15 mouse cellular contexts compared by ENCODE assay signal in genomic region chr5:143943231-143944125, GRCm38 (mm10). TPM values are rescaled to one million over a fixed set of nuclear protein-coding genes. Genes with fewer than 3 reads are reported as not detected.
DNase-seq lines count a peak whose midpoint lies in the region; ATAC-seq and TF ChIP-seq lines count a peak whose summit lies in the region.
"Had no signal": no experiment of that assay in that cellular context is flagged by ENCODE, and none has a peak within 500 bp of the region (broad histone marks: within the 10 kb centered on the region; RNA-seq: fewer than 3 reads in every experiment).

No protein-coding gene starts in this region.

- no peak for TF ChIP-seq POLR2A in heart, adult 2 months (IDR thresholded peaks at IDR 0.05; ENCODE audit: insufficient read depth, low read depth, low read length)

- peak; percentile 41 for DNase-seq in heart, postnatal 0 days (ENCODE audit: low spot score)
- no peak for DNase-seq in heart, adult 2 months
- peak; percentile 87 to 93 for DNase-seq in layer of hippocampus, adult 18-20 months (ENCODE audit: low spot score in 2 of 2)
- peak; percentile 45 to 88 for DNase-seq in left cerebral cortex, postnatal 10 days (ENCODE audit: extremely low spot score in 1 of 2, low spot score in 2 of 2)
- no peak for DNase-seq in adrenal gland, adult 2 months
- DNase-seq in adrenal gland, postnatal 4 days (ENCODE audit: low spot score in 2 of 2), result no peak
- no peak for DNase-seq in midbrain, embryonic 11.5 days (ENCODE audit: low spot score, missing footprints)
- DNase-seq: cerebellum, adult 2 months; gastrocnemius, postnatal 10 days; kidney, postnatal 4 days had no signal

- no peak overlapping the region for H3K4me3 ChIP-seq in heart, postnatal 0 days (ENCODE audit: low read depth, low read length)
- H3K4me3 ChIP-seq in heart, adult 2 months, result no peak overlapping the region
- no peak overlapping the region for H3K4me3 ChIP-seq in midbrain, embryonic 11.5 days (ENCODE audit: low read depth, low read length)
- H3K4me3 ChIP-seq: embryonic facial prominence, embryonic 12.5 days; liver, embryonic 15.5 days had no signal

- no peak overlapping the region for H3K27ac ChIP-seq in heart, postnatal 0 days (ENCODE audit: low read depth)
- H3K27ac ChIP-seq in heart, adult 2 months, result no peak overlapping the region
- H3K27ac ChIP-seq in midbrain, embryonic 11.5 days (ENCODE audit: low read depth, low read length), result no peak overlapping the region
- H3K27ac ChIP-seq: embryonic facial prominence, embryonic 12.5 days; liver, embryonic 15.5 days; stomach, postnatal 0 days had no signal

- no peak overlapping the region for H3K4me2 ChIP-seq in heart, postnatal 0 days (ENCODE audit: low read depth, low read length)
- H3K4me2 ChIP-seq in midbrain, embryonic 11.5 days, result no peak overlapping the region
- H3K4me2 ChIP-seq: embryonic facial prominence, embryonic 12.5 days; liver, embryonic 15.5 days had no signal

- H3K9ac ChIP-seq in heart, postnatal 0 days (replicated peaks; ENCODE audit: low read depth, low read length), result no peak overlapping the region
- H3K9ac ChIP-seq in heart, adult 2 months (ENCODE audit: low read depth, low read length), result no peak overlapping the region
- H3K9ac ChIP-seq in midbrain, embryonic 11.5 days (ENCODE audit: low read length), result no peak overlapping the region
- H3K9ac ChIP-seq: embryonic facial prominence, embryonic 12.5 days; liver, embryonic 15.5 days had no signal

- H3K4me1 ChIP-seq in heart, postnatal 0 days (ENCODE audit: control insufficient read depth, insufficient read depth), result no peaks in the 10 kb centered on the region
- no peaks in the 10 kb centered on the region for H3K4me1 ChIP-seq in heart, adult 2 months (ENCODE audit: control insufficient read depth, insufficient read depth, low read length)
- H3K4me1 ChIP-seq in midbrain, embryonic 11.5 days (ENCODE audit: control insufficient read depth, insufficient read depth, low read length), result no peaks in the 10 kb centered on the region
- H3K4me1 ChIP-seq: embryonic facial prominence, embryonic 12.5 days; liver, embryonic 15.5 days had no signal

- 0 out of 2 replicates have a peak, but pooled peaks cover 4% of the 10 kb centered on the region for H3K9me3 ChIP-seq in heart, postnatal 0 days (replicated peaks; ENCODE audit: control insufficient read depth, low read length)
- H3K9me3 ChIP-seq in midbrain, embryonic 11.5 days (ENCODE audit: control insufficient read depth, low read length), result no peaks in the 10 kb centered on the region
- H3K9me3 ChIP-seq: embryonic facial prominence, embryonic 12.5 days; liver, embryonic 15.5 days had no signal

- H3K79me2 ChIP-seq in heart, adult 2 months (replicated peaks; ENCODE audit: control insufficient read depth, insufficient read depth, low read length), result no peaks in the 10 kb centered on the region

- no peak for TF ChIP-seq CTCF in heart, postnatal 0 days (IDR thresholded peaks at IDR 0.05; ENCODE audit: low read depth)
- no peak for TF ChIP-seq CTCF in heart, adult 2 months (IDR thresholded peaks at IDR 0.05)

- H3K36me3 ChIP-seq in heart, postnatal 0 days (replicated peaks; ENCODE audit: control insufficient read depth, insufficient read depth, low read length), result no peaks in the 10 kb centered on the region
- no peaks in the 10 kb centered on the region for H3K36me3 ChIP-seq in heart, adult 2 months (ENCODE audit: control insufficient read depth, insufficient read depth, low read length)
- no peaks in the 10 kb centered on the region for H3K36me3 ChIP-seq in midbrain, embryonic 11.5 days (ENCODE audit: control insufficient read depth, insufficient read depth, low read length)
- H3K36me3 ChIP-seq: embryonic facial prominence, embryonic 12.5 days; liver, embryonic 15.5 days had no signal

- H3K27me3 ChIP-seq in heart, postnatal 0 days (ENCODE audit: control insufficient read depth, insufficient read depth, low read length), result no peaks in the 10 kb centered on the region
- H3K27me3 ChIP-seq in heart, adult 2 months (ENCODE audit: control insufficient read depth, insufficient read depth, low read length), result no peaks in the 10 kb centered on the region
- no peaks in the 10 kb centered on the region for H3K27me3 ChIP-seq in midbrain, embryonic 11.5 days (ENCODE audit: control insufficient read depth, insufficient read depth, low read length)
- H3K27me3 ChIP-seq: embryonic facial prominence, embryonic 12.5 days had no signal

- intact Hi-C loops in heart, adult 2 months (cut with DNase I), result no loop called here
- intact Hi-C loops in left cerebral cortex, postnatal 10 days (cut with DNase I), result no loop called here

- WGBS in heart, postnatal 0 days, result 68% methylated on average over 14 of the region's 14 CpGs
- WGBS in heart, adult 2 months, result 73% methylated on average over 14 of the region's 14 CpGs
- 90% methylated on average over 14 of the region's 14 CpGs for WGBS in midbrain, embryonic 11.5 days

- no peak for TF ChIP-seq EP300 in heart, postnatal 0 days (IDR thresholded peaks at IDR 0.05; ENCODE audit: low read depth)
- no peak for TF ChIP-seq EP300 in heart, adult 2 months (IDR thresholded peaks at IDR 0.05; ENCODE audit: insufficient read depth, low read depth, low read length)

- no peak for ATAC-seq in heart, postnatal 0 days (ENCODE audit: insufficient read depth, low read depth)
- no peak for ATAC-seq in midbrain, embryonic 11.5 days (ENCODE audit: low FRiP score)

RNA-seq across cellular contexts. Expression of gene Rsph10b, which starts 10.6 kb away (rescaled TPM):
- 0.35 and 1.2 TPM in 2 replicates for total RNA-seq in heart, postnatal 0 days (2014; rRNA removed; ENCODE audit: low replicate concordance)
- polyA plus RNA-seq in heart, postnatal 0 days (2015; fragmentation: Nextera tagmentation; extraction: Ambion mirVana), result 0.72 and 1.6 TPM in 2 replicates
- under 1 TPM in 1 of 2 experiments, not detected in 1; 0.30 TPM for total RNA-seq in heart, adult 2 months (2021)
- polyA plus RNA-seq in heart, adult 2 months (2012; rRNA removed), result 0.47 and 0.50 TPM in 2 replicates
- 1 to 10 TPM; 2.5 to 2.8 TPM for total RNA-seq in layer of hippocampus, adult 18-20 months (2021)
- 1 to 10 TPM; 5.5 to 7.7 TPM for total RNA-seq in left cerebral cortex, postnatal 10 days (2021)
- 1 to 10 TPM; 4.3 to 7.4 TPM for total RNA-seq in adrenal gland, adult 2 months (2021)
- 0.21 and 0.31 TPM in 2 replicates for polyA plus RNA-seq in adrenal gland, adult 2 months (2012; rRNA removed)
- total RNA-seq in adrenal gland, postnatal 4 days (2021), result 1 to 10 TPM; 1.6 to 3.4 TPM
- polyA plus RNA-seq in midbrain, embryonic 11.5 days (2014; fragmentation: Nextera tagmentation; extraction: Ambion mirVana), result 0.47 and 0.56 TPM in 2 replicates

RNA-seq across cellular contexts. Expression of gene Gm42421, which starts 15.5 kb away (rescaled TPM):
- 5.8 TPM in 1 of 2 replicates, not detected in the other for total RNA-seq in heart, postnatal 0 days (2014; rRNA removed; ENCODE audit: low replicate concordance)
- polyA plus RNA-seq in heart, postnatal 0 days (2015; fragmentation: Nextera tagmentation; extraction: Ambion mirVana), result 0.29 and 0.54 TPM in 2 replicates
- total RNA-seq in heart, adult 2 months (2021), result not detected
- polyA plus RNA-seq in heart, adult 2 months (2012; rRNA removed), result 0.18 and 0.32 TPM in 2 replicates
- total RNA-seq in layer of hippocampus, adult 18-20 months (2021), result 1 to 10 TPM; 1.6 TPM
- total RNA-seq in left cerebral cortex, postnatal 10 days (2021), result 1 to 10 TPM; 1.8 to 2.2 TPM
- total RNA-seq in adrenal gland, adult 2 months (2021), result under 1 TPM in 1 of 2 experiments, not detected in 1; 0.95 TPM
- polyA plus RNA-seq in adrenal gland, adult 2 months (2012; rRNA removed), result not detected in 2 replicates
- total RNA-seq in adrenal gland, postnatal 4 days (2021), result under 1 TPM; 0.79 to 0.98 TPM
- 1.2 and 1.3 TPM in 2 replicates for polyA plus RNA-seq in midbrain, embryonic 11.5 days (2014; fragmentation: Nextera tagmentation; extraction: Ambion mirVana)
- polyA plus RNA-seq: heart, embryonic 16.5 days; stomach, postnatal 0 days had no signal

RNA-seq across cellular contexts. Expression of gene Pms2, which starts 33.7 kb away (rescaled TPM):
- 6.8 and 10.5 TPM in 2 replicates for total RNA-seq in heart, postnatal 0 days (2014; rRNA removed; ENCODE audit: low replicate concordance)
- 7.5 and 8.0 TPM in 2 replicates for polyA plus RNA-seq in heart, postnatal 0 days (2015; fragmentation: Nextera tagmentation; extraction: Ambion mirVana)
- total RNA-seq in heart, adult 2 months (2021), result 1 to 10 TPM; 3.3 to 3.5 TPM
- 1.5 and 3.9 TPM in 2 replicates for polyA plus RNA-seq in heart, adult 2 months (2012; rRNA removed)
- 10 to 100 TPM; 13.5 to 14.0 TPM for total RNA-seq in layer of hippocampus, adult 18-20 months (2021)
- total RNA-seq in left cerebral cortex, postnatal 10 days (2021), result 10 to 100 TPM; 20.5 to 21.0 TPM
- 1 to 10 TPM; 7.1 to 7.9 TPM for total RNA-seq in adrenal gland, adult 2 months (2021)
- 0.70 and 0.73 TPM in 2 replicates for polyA plus RNA-seq in adrenal gland, adult 2 months (2012; rRNA removed)
- 10 to 100 TPM; 21.3 to 21.8 TPM for total RNA-seq in adrenal gland, postnatal 4 days (2021)
- 35.6 and 37.1 TPM in 2 replicates for polyA plus RNA-seq in midbrain, embryonic 11.5 days (2014; fragmentation: Nextera tagmentation; extraction: Ambion mirVana)

RNA-seq across cellular contexts. Expression of gene Aimp2, which starts 33.8 kb away (rescaled TPM):
- 55.8 and 99.0 TPM in 2 replicates for total RNA-seq in heart, postnatal 0 days (2014; rRNA removed; ENCODE audit: low replicate concordance)
- polyA plus RNA-seq in heart, postnatal 0 days (2015; fragmentation: Nextera tagmentation; extraction: Ambion mirVana), result 64.9 and 67.2 TPM in 2 replicates
- total RNA-seq in heart, adult 2 months (2021), result 10 to 100 TPM; 30.4 to 32.5 TPM
- polyA plus RNA-seq in heart, adult 2 months (2012; rRNA removed), result 40.6 and 50.4 TPM in 2 replicates
- 10 to 100 TPM; 31.8 to 32.8 TPM for total RNA-seq in layer of hippocampus, adult 18-20 months (2021)
- total RNA-seq in left cerebral cortex, postnatal 10 days (2021), result 10 to 100 TPM; 47.9 to 50.3 TPM
- 10 to 100 TPM; 37.5 to 38.1 TPM for total RNA-seq in adrenal gland, adult 2 months (2021)
- polyA plus RNA-seq in adrenal gland, adult 2 months (2012; rRNA removed), result 69.2 and 77.6 TPM in 2 replicates
- total RNA-seq in adrenal gland, postnatal 4 days (2021), result 10 to 100 TPM; 36.1 to 39.7 TPM
- 99.5 and 101 TPM in 2 replicates for polyA plus RNA-seq in midbrain, embryonic 11.5 days (2014; fragmentation: Nextera tagmentation; extraction: Ambion mirVana)

RNA-seq across cellular contexts. Expression of gene Ankrd61, which starts 46.0 kb away (rescaled TPM):
- total RNA-seq in heart, postnatal 0 days (2014; rRNA removed; ENCODE audit: low replicate concordance), result not detected in 2 replicates
- 0.07 TPM in 1 of 2 replicates, not detected in the other for polyA plus RNA-seq in heart, postnatal 0 days (2015; fragmentation: Nextera tagmentation; extraction: Ambion mirVana)
- not detected for total RNA-seq in heart, adult 2 months (2021)
- 0.10 and 0.23 TPM in 2 replicates for polyA plus RNA-seq in heart, adult 2 months (2012; rRNA removed)
- total RNA-seq in layer of hippocampus, adult 18-20 months (2021), result not detected
- total RNA-seq in left cerebral cortex, postnatal 10 days (2021), result under 1 TPM; 0.20 to 0.26 TPM
- not detected for total RNA-seq in adrenal gland, adult 2 months (2021)
- polyA plus RNA-seq in adrenal gland, adult 2 months (2012; rRNA removed), result 0.08 TPM in 1 of 2 replicates, not detected in the other
- under 1 TPM; 0.20 to 0.28 TPM for total RNA-seq in adrenal gland, postnatal 4 days (2021)
- polyA plus RNA-seq in midbrain, embryonic 11.5 days (2014; fragmentation: Nextera tagmentation; extraction: Ambion mirVana), result 0.12 and 0.17 TPM in 2 replicates
- total RNA-seq: gastrocnemius, postnatal 10 days; megakaryocyte, adult 5-6 weeks had no signal

Comparison
In these comparisons a context has a peak if more than half of its experiments do, and no peak if none do; other contexts are left out.
1. DNase-seq: peak in heart, postnatal 0 days (single experiment), layer of hippocampus, adult 18-20 months (2 of 2) and left cerebral cortex, postnatal 10 days (2 of 2); none in heart, adult 2 months (0 of 2), adrenal gland, adult 2 months (single experiment), adrenal gland, postnatal 4 days (0 of 2) and midbrain, embryonic 11.5 days (single experiment).